Comparison of ENCODE assay signal across 32 mouse cellular contexts in the genomic region with DNA sequence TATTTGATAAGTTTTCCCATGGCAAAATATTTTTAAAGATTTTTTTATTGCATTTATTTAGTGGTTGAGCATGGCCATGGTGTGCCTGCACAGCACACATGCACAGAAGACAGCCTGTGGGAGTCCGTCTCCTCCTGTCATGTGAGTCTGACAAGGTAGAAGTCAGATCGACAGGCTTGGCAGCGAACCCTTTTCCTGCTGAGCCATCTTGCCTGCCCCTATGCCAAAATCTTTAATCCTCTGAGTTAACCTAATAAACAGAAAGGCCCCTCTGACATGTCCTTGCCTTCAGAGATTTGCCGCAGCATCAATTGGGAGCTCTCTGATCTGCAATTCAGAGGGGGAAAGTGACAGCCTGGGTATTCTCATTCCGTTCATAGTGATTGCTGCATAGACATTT. TPM values are rescaled to one million over a fixed set of nuclear protein-coding genes. Genes with fewer than 3 reads are reported as not detected.
DNase-seq lines count a peak whose midpoint lies in the region; ATAC-seq and TF ChIP-seq lines count a peak whose summit lies in the region.
"Had no signal": no experiment of that assay in that cellular context is flagged by ENCODE, and none has a peak within 500 bp of the region (broad histone marks: within the 10 kb centered on the region; RNA-seq: fewer than 3 reads in every experiment).

No protein-coding gene starts in this region.

- no peak for TF ChIP-seq CTCF in midbrain, postnatal 0 days (IDR thresholded peaks at IDR 0.05)

- no peaks in the 10 kb centered on the region for H3K27me3 ChIP-seq in hindbrain, embryonic 16.5 days (replicated peaks; ENCODE audit: control insufficient read depth, insufficient read depth, low read length)
- H3K27me3 ChIP-seq in hindbrain, embryonic 11.5 days (ENCODE audit: control insufficient read depth, insufficient read depth, low read length) = no peaks in the 10 kb centered on the region
- no peaks in the 10 kb centered on the region for H3K27me3 ChIP-seq in midbrain, postnatal 0 days (ENCODE audit: insufficient read depth, low read length)
- H3K27me3 ChIP-seq in midbrain, embryonic 15.5 days (replicated peaks) = no peaks in the 10 kb centered on the region
- H3K27me3 ChIP-seq: CH12.LX; embryonic facial prominence, embryonic 13.5 days; forebrain, embryonic 12.5 days; heart, embryonic 13.5 days; hindbrain, embryonic 12.5 days; limb, embryonic 13.5 days; liver, embryonic 12.5 days; midbrain, embryonic 13.5 days; neural tube, embryonic 15.5 days had no signal

- no peak for DNase-seq in hindbrain, embryonic 11.5 days (ENCODE audit: low spot score)
- DNase-seq in midbrain, postnatal 0 days (ENCODE audit: low spot score) = peak; percentile 47
- peak; percentile 77 for DNase-seq in cerebellum, adult 9-10 months
- no peak for DNase-seq in adrenal gland, postnatal 10 days
- DNase-seq: B cell, adult 2 months; gastrocnemius, postnatal 14 days; heart, adult 18-20 months; heart, postnatal 14 days; kidney, adult 2 months; lung, adult 18-20 months; lung, postnatal 10 days; right cerebral cortex, adult 18-20 months; right cerebral cortex, postnatal 4 days; thymus, postnatal 14 days had no signal

- no peaks in the 10 kb centered on the region for H3K36me3 ChIP-seq in hindbrain, embryonic 16.5 days (ENCODE audit: control insufficient read depth, insufficient read depth, low read length)
- no peaks in the 10 kb centered on the region for H3K36me3 ChIP-seq in hindbrain, embryonic 11.5 days (ENCODE audit: control insufficient read depth, insufficient read depth, low read length)
- peaks cover 8% of the 10 kb centered on the region; the same call in 1 of the 2 replicates for H3K36me3 ChIP-seq in midbrain, postnatal 0 days (ENCODE audit: insufficient read depth, low read length)
- no peaks in the 10 kb centered on the region for H3K36me3 ChIP-seq in midbrain, embryonic 15.5 days (replicated peaks)
- H3K36me3 ChIP-seq: embryonic facial prominence, embryonic 13.5 days; forebrain, embryonic 12.5 days; G1E; heart, embryonic 13.5 days; hindbrain, embryonic 12.5 days; limb, embryonic 13.5 days; liver, embryonic 12.5 days; neural tube, embryonic 15.5 days had no signal

- H3K4me3 ChIP-seq in hindbrain, embryonic 16.5 days (ENCODE audit: low read length) = no peak overlapping the region
- H3K4me3 ChIP-seq in hindbrain, embryonic 11.5 days (ENCODE audit: low read depth, low read length) = no peak overlapping the region
- H3K4me3 ChIP-seq in midbrain, postnatal 0 days (ENCODE audit: low read depth, low read length) = no peak overlapping the region
- H3K4me3 ChIP-seq in midbrain, embryonic 15.5 days = no peak overlapping the region
- H3K4me3 ChIP-seq: embryonic facial prominence, embryonic 13.5 days; erythroblast, embryonic 14.5 days; forebrain, embryonic 12.5 days; heart, embryonic 13.5 days; hindbrain, embryonic 12.5 days; limb, embryonic 13.5 days; liver, embryonic 12.5 days; midbrain, embryonic 13.5 days; myocyte; neural tube, embryonic 15.5 days had no signal

- no peak overlapping the region for H3K4me2 ChIP-seq in hindbrain, embryonic 16.5 days (ENCODE audit: low read length)
- no peak overlapping the region for H3K4me2 ChIP-seq in hindbrain, embryonic 11.5 days (replicated peaks; ENCODE audit: low read depth, low read length)
- H3K4me2 ChIP-seq in midbrain, postnatal 0 days (ENCODE audit: low read depth, low read length, poor library complexity, severe bottlenecking) = no peak overlapping the region
- H3K4me2 ChIP-seq in midbrain, embryonic 15.5 days = no peak overlapping the region
- H3K4me2 ChIP-seq: embryonic facial prominence, embryonic 13.5 days; forebrain, embryonic 12.5 days; heart, embryonic 13.5 days; hindbrain, embryonic 12.5 days; limb, embryonic 13.5 days; liver, embryonic 12.5 days; midbrain, embryonic 13.5 days; neural tube, embryonic 15.5 days had no signal

- ATAC-seq in hindbrain, embryonic 16.5 days = no peak
- ATAC-seq in hindbrain, embryonic 11.5 days (ENCODE audit: low FRiP score) = no peak
- no peak for ATAC-seq in midbrain, postnatal 0 days (ENCODE audit: low FRiP score)
- ATAC-seq in midbrain, embryonic 15.5 days (replicated peaks) = no peak
- ATAC-seq in megakaryocyte progenitor cell, adult 5-6 weeks (replicated peaks; ENCODE audit: poor library complexity) = no peak
- ATAC-seq: liver, embryonic 12.5 days; midbrain, embryonic 13.5 days; Patski had no signal

- H3K4me1 ChIP-seq in hindbrain, embryonic 16.5 days (ENCODE audit: control insufficient read depth, insufficient read depth, low read depth, low read length) = peaks cover 45% of the 10 kb centered on the region
- no peaks in the 10 kb centered on the region for H3K4me1 ChIP-seq in hindbrain, embryonic 11.5 days (replicated peaks; ENCODE audit: control insufficient read depth, insufficient read depth, low read length)
- H3K4me1 ChIP-seq in midbrain, postnatal 0 days (ENCODE audit: insufficient read depth, low read length) = peaks cover 29% of the 10 kb centered on the region
- H3K4me1 ChIP-seq in midbrain, embryonic 15.5 days = peaks cover 89% of the 10 kb centered on the region
- H3K4me1 ChIP-seq: liver, embryonic 12.5 days had no signal

- peak overlapping the region; percentile 23; the same call in 1 of the 2 replicates for H3K27ac ChIP-seq in hindbrain, embryonic 16.5 days (ENCODE audit: low read depth, low read length)
- no peak overlapping the region for H3K27ac ChIP-seq in hindbrain, embryonic 11.5 days (ENCODE audit: low read depth, low read length)
- H3K27ac ChIP-seq in midbrain, postnatal 0 days (ENCODE audit: low read depth, low read length) = no peak overlapping the region
- H3K27ac ChIP-seq in midbrain, embryonic 15.5 days = no peak overlapping the region
- H3K27ac ChIP-seq: embryonic facial prominence, embryonic 13.5 days; forebrain, embryonic 12.5 days; heart, embryonic 13.5 days; hindbrain, embryonic 12.5 days; kidney, postnatal 0 days; limb, embryonic 13.5 days; liver, embryonic 12.5 days; midbrain, embryonic 13.5 days; neural tube, embryonic 15.5 days had no signal

- H3K9ac ChIP-seq in hindbrain, embryonic 16.5 days (ENCODE audit: low read depth, low read length) = no peak overlapping the region
- no peak overlapping the region for H3K9ac ChIP-seq in hindbrain, embryonic 11.5 days (ENCODE audit: low read depth, low read length)
- no peak overlapping the region for H3K9ac ChIP-seq in midbrain, postnatal 0 days (replicated peaks; ENCODE audit: low read length, poor library complexity, severe bottlenecking)
- H3K9ac ChIP-seq in midbrain, embryonic 15.5 days = no peak overlapping the region
- H3K9ac ChIP-seq: embryonic facial prominence, embryonic 13.5 days; forebrain, embryonic 12.5 days; heart, embryonic 13.5 days; hindbrain, embryonic 12.5 days; limb, embryonic 13.5 days; liver, embryonic 12.5 days; midbrain, embryonic 13.5 days; neural tube, embryonic 15.5 days had no signal

- H3K9me3 ChIP-seq in hindbrain, embryonic 16.5 days (ENCODE audit: control insufficient read depth, low read length) = no peaks in the 10 kb centered on the region
- H3K9me3 ChIP-seq in hindbrain, embryonic 11.5 days (ENCODE audit: control insufficient read depth, low read length) = no peaks in the 10 kb centered on the region
- no peaks in the 10 kb centered on the region for H3K9me3 ChIP-seq in midbrain, postnatal 0 days (ENCODE audit: low read length)
- no peaks in the 10 kb centered on the region for H3K9me3 ChIP-seq in midbrain, embryonic 15.5 days
- H3K9me3 ChIP-seq: embryonic facial prominence, embryonic 13.5 days; forebrain, embryonic 12.5 days; heart, embryonic 13.5 days; hindbrain, embryonic 12.5 days; limb, embryonic 13.5 days; liver, embryonic 12.5 days; midbrain, embryonic 13.5 days; neural tube, embryonic 15.5 days had no signal

- 48% methylated on average over 5 of the region's 5 CpGs for WGBS in hindbrain, embryonic 16.5 days
- WGBS in hindbrain, embryonic 11.5 days = 74% methylated on average over 5 of the region's 5 CpGs
- whole genome bisulfite sequencing in midbrain, postnatal 0 days = 15% methylated on average over 5 of the region's 5 CpGs
- WGBS in midbrain, embryonic 15.5 days = 18% methylated on average over 5 of the region's 5 CpGs

RNA-seq across cellular contexts. Expression of gene Gnao1, which starts 26.0 kb away (rescaled TPM):
- 215 and 237 TPM in 2 replicates for polyA plus RNA-seq in hindbrain, embryonic 16.5 days (2015; fragmentation: Nextera tagmentation; extraction: Ambion mirVana)
- polyA plus RNA-seq in hindbrain, embryonic 11.5 days (2014; fragmentation: Nextera tagmentation; extraction: Ambion mirVana) = 38.9 and 39.6 TPM in 2 replicates
- 363 and 375 TPM in 2 replicates for total RNA-seq in midbrain, postnatal 0 days (2014; rRNA removed)
- 301 and 312 TPM in 2 replicates for polyA plus RNA-seq in midbrain, postnatal 0 days (2015; fragmentation: Nextera tagmentation; extraction: Ambion mirVana)
- polyA plus RNA-seq in midbrain, embryonic 15.5 days (2015; fragmentation: Nextera tagmentation; extraction: Ambion mirVana) = 242 and 245 TPM in 2 replicates
- not detected in 2 replicates for total RNA-seq in megakaryocyte progenitor cell, adult 5-6 weeks (2015)
- not detected in 2 replicates for total RNA-seq in megakaryocyte progenitor cell, adult 5-6 weeks (2017)
- total RNA-seq in adrenal gland, postnatal 10 days (2021) = 10 to 100 TPM; 40.4 to 60.8 TPM
- total RNA-seq: megakaryocyte, adult 5-6 weeks had no signal
- polyA plus RNA-seq: G1E had no signal

Comparison
In these comparisons a context has a peak if more than half of its experiments do, and no peak if none do; other contexts are left out.
1. DNase-seq: peak in midbrain, postnatal 0 days (single experiment) and cerebellum, adult 9-10 months (single experiment); none in hindbrain, embryonic 11.5 days (single experiment) and adrenal gland, postnatal 10 days (single experiment).